Mouse (Mus musculus) myocyte (in vitro differentiated cells): ENCODE measurements at regions not wholly inside any gene's neighbourhood (a gene's known extent, or its start where the extent isn't known, plus 50 kb on each side); places are given as distances from the start of the nearest gene placed in this dataset.

Experiments
- CEBPB ChIP-seq: IDR thresholded peaks from 2 replicates; pipeline ENCODE4 v1.6.1; 2011; ENCODE audit warnings: mild to moderate bottlenecking, moderate library complexity; ENCODE audit not compliant: poor library complexity, insufficient read depth, severe bottlenecking
- E2F4 ChIP-seq: IDR thresholded peaks from one replicate; pipeline ENCODE4 v1.6.1; 2011; ENCODE audit warnings: mild to moderate bottlenecking, control low read depth, moderate library complexity; ENCODE audit not compliant: insufficient read depth
- MAX ChIP-seq: IDR thresholded peaks from one replicate; pipeline ENCODE4 v1.6.1; 2011; ENCODE audit warnings: low read depth, mild to moderate bottlenecking, control low read depth
- MYOG ChIP-seq, 3 experiments: IDR thresholded peaks; one replicate each; pipeline ENCODE4 v1.6.1; 2011; ENCODE audit warnings: control low read depth in 2 of 3, low read depth in 2 of 3, mild to moderate bottlenecking in 2 of 3; ENCODE audit not compliant: insufficient read length in 2 of 3, control insufficient read depth in 1 of 3, insufficient read depth in 1 of 3
- POLR2A ChIP-seq: IDR thresholded peaks from one replicate; pipeline ENCODE4 v1.6.1; 2011; ENCODE audit warnings: low read depth, mild to moderate bottlenecking, control low read depth, moderate library complexity; ENCODE audit not compliant: insufficient read length
- SRF ChIP-seq: IDR thresholded peaks from one replicate; pipeline ENCODE4 v1.6.1; 2011; ENCODE audit warnings: low read depth; ENCODE audit not compliant: control insufficient read depth, insufficient read length
- TCF12 ChIP-seq: IDR thresholded peaks from one replicate; pipeline ENCODE4 v1.6.1; 2011; ENCODE audit warnings: mild to moderate bottlenecking, control low read depth; ENCODE audit not compliant: poor library complexity, insufficient read depth, severe bottlenecking
- USF1 ChIP-seq: IDR thresholded peaks from one replicate; pipeline ENCODE4 v1.6.1; 2011; ENCODE audit warnings: low read depth, mild to moderate bottlenecking, control low read depth, moderate library complexity

DNA sequence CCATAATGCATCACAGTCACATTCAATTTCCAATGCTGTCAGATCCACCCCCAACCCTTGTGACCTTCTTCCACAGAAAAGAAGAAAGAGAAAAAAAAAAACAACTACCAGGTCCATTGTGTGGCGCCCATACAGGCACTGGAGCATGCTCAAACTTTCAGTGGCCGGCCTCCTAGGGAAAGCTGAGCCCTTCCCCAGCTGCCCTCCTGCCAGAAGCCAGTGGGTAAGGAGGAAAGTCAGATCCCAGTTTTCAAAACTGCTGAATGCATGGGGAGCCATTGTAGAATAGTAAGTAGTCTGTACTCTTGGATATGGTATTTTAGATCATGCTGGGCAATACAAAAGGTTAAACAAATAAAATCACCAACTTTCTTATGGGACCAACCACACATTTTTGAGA is 325.5 kb upstream of the Fam241a start:
- TF ChIP-seq POLR2A (no peak), TCF12 (no peak), MAX (no peak), SRF (no peak), E2F4 (no peak), USF1 (no peak), MYOG (IDR thresholded peaks at IDR 0.05; ENCODE audit: control insufficient read depth in 1 of 3, insufficient read depth in 1 of 3, insufficient read length in 2 of 3, low read depth in 2 of 3) (no peak), CEBPB (no peak)
